8 mouse cellular contexts compared by ENCODE assay signal in genomic region chr10:79996272-79997033, GRCm38 (mm10). TPM values are rescaled to one million over a fixed set of nuclear protein-coding genes. Genes with fewer than 3 reads are reported as not detected.
DNase-seq lines count a peak whose midpoint lies in the region; ATAC-seq lines count a peak whose summit lies in the region.

Gene Abca7 (plus strand): TSS chr10:79996494.

- H3K9me3 ChIP-seq in embryonic facial prominence, embryonic 11.5 days (replicated peaks; ENCODE audit: control insufficient read depth, low read length) = no peaks in the 10 kb centered on the region
- no peaks in the 10 kb centered on the region for H3K9me3 ChIP-seq in limb, embryonic 10.5 days (replicated peaks)
- 0 out of 2 replicates have a peak, but pooled peaks cover 4% of the 10 kb centered on the region for H3K9me3 ChIP-seq in midbrain, embryonic 12.5 days

- DNase-seq in 3134 (ENCODE audit: extremely low read depth, insufficient read length, low spot score) = peak; percentile 89
- DNase-seq in adrenal gland, postnatal 25 days = peak; percentile 97
- peak; percentile 100 for DNase-seq in embryonic facial prominence, embryonic 11.5 days (ENCODE audit: low spot score)
- peak; percentile 100 for DNase-seq in heart, adult 11 months
- peak; percentile 97 for DNase-seq in kidney, adult 18-20 months
- DNase-seq in limb, embryonic 10.5 days (ENCODE audit: low spot score) = peak; percentile 96
- peak; percentile 95 for DNase-seq in skeletal muscle tissue, adult 2 months (ENCODE audit: low read depth, low spot score)

- H3K4me3 ChIP-seq in embryonic facial prominence, embryonic 11.5 days (ENCODE audit: low read depth, low read length) = peak within 1 kb of the TSS; percentile 45
- H3K4me3 ChIP-seq in limb, embryonic 10.5 days = peak within 1 kb of the TSS; percentile 55
- peak within 1 kb of the TSS; percentile 50 for H3K4me3 ChIP-seq in midbrain, embryonic 12.5 days

- peaks cover 3% of the 10 kb centered on the region; the same call in 1 of the 2 replicates for H3K27me3 ChIP-seq in embryonic facial prominence, embryonic 11.5 days (ENCODE audit: control insufficient read depth, insufficient read depth, low read length)
- H3K27me3 ChIP-seq in limb, embryonic 10.5 days (ENCODE audit: low read depth, poor library complexity, severe bottlenecking) = peaks cover 41% of the 10 kb centered on the region
- peaks cover 32% of the 10 kb centered on the region for H3K27me3 ChIP-seq in midbrain, embryonic 12.5 days

- WGBS in embryonic facial prominence, embryonic 11.5 days = under 1% methylated on average over 31 of the region's 34 CpGs
- under 1% methylated on average over 34 of the region's 34 CpGs for WGBS in limb, embryonic 10.5 days
- under 1% methylated on average over 34 of the region's 34 CpGs for WGBS in midbrain, embryonic 12.5 days

- H3K36me3 ChIP-seq in embryonic facial prominence, embryonic 11.5 days (replicated peaks; ENCODE audit: control insufficient read depth, insufficient read depth, low read depth, low read length) = peaks cover 13% of the 10 kb centered on the region; the same call in 1 of the 2 replicates
- H3K36me3 ChIP-seq in limb, embryonic 10.5 days = peaks cover 46% of the 10 kb centered on the region
- H3K36me3 ChIP-seq in midbrain, embryonic 12.5 days = no peaks in the 10 kb centered on the region

- H3K4me1 ChIP-seq in embryonic facial prominence, embryonic 11.5 days (ENCODE audit: control insufficient read depth, insufficient read depth, low read length) = no peaks in the 10 kb centered on the region
- peaks cover 24% of the 10 kb centered on the region for H3K4me1 ChIP-seq in limb, embryonic 10.5 days
- H3K4me1 ChIP-seq in midbrain, embryonic 12.5 days = peaks cover 17% of the 10 kb centered on the region

- no peak within 1 kb of the TSS; the same call in 1 of the 2 replicates for H3K27ac ChIP-seq in embryonic facial prominence, embryonic 11.5 days (replicated peaks; ENCODE audit: low read depth, low read length)
- H3K27ac ChIP-seq in limb, embryonic 10.5 days = peak within 1 kb of the TSS; percentile 81
- H3K27ac ChIP-seq in midbrain, embryonic 12.5 days (replicated peaks) = peak within 1 kb of the TSS; percentile 66

- peak within 1 kb of the TSS; percentile 54 for H3K9ac ChIP-seq in embryonic facial prominence, embryonic 11.5 days (replicated peaks; ENCODE audit: low read length)
- peak within 1 kb of the TSS; percentile 50 for H3K9ac ChIP-seq in midbrain, embryonic 12.5 days (replicated peaks)

- peak; percentile 80 for ATAC-seq in embryonic facial prominence, embryonic 11.5 days (replicated peaks; ENCODE audit: insufficient number of reproducible peaks, low FRiP score, low TSS enrichment, low read depth)
- ATAC-seq in midbrain, embryonic 12.5 days (ENCODE audit: low FRiP score, low read depth) = peak; percentile 81

- H3K4me2 ChIP-seq in embryonic facial prominence, embryonic 11.5 days (ENCODE audit: low read depth, low read length) = peak within 1 kb of the TSS; percentile 41
- H3K4me2 ChIP-seq in midbrain, embryonic 12.5 days (replicated peaks) = peak within 1 kb of the TSS; percentile 79

RNA-seq across cellular contexts. Expression of gene Abca7, which starts in this region (rescaled TPM):
- total RNA-seq in adrenal gland, postnatal 25 days (2021) = 24.2 and 29.1 TPM in 2 replicates
- 0.98 and 1.3 TPM in 2 replicates for polyA plus RNA-seq in embryonic facial prominence, embryonic 11.5 days (2014; fragmentation: Nextera tagmentation; extraction: Ambion mirVana)
- 2.0 and 2.3 TPM in 2 replicates for polyA plus RNA-seq in limb, embryonic 10.5 days (2016; fragmentation: Nextera tagmentation; extraction: Ambion mirVana)
- polyA plus RNA-seq in midbrain, embryonic 12.5 days (2016; fragmentation: Nextera tagmentation; extraction: Ambion mirVana) = 7.6 and 8.5 TPM in 2 replicates
